Mouse (Mus musculus) bone marrow, adult 2 months (tissue): ENCODE results near the gene Hist2h2ac. TPM values are rescaled to one million over a fixed set of nuclear protein-coding genes. Genes with fewer than 3 reads are reported as not detected.
"Not testable (repeated sequence)": the region's sequence is repeated elsewhere in the genome, so short reads cannot be mapped to it uniquely, and the experiment has no call there.

ENCODE experiments used
- H3K27ac ChIP-seq: fragments of 200-500 bp; 2 replicates; pipeline ENCODE4 v1.5.1; 2012; ENCODE audit warnings: low read depth, mild to moderate bottlenecking, control low read depth, inconsistent platforms, low read length; ENCODE audit not compliant: control insufficient read depth, poor library complexity, insufficient read depth
- H3K4me1 ChIP-seq: fragments of 200-500 bp; 2 replicates; pipeline ENCODE4 v1.6.1; 2011; ENCODE audit warnings: low read length; ENCODE audit not compliant: control insufficient read depth, insufficient read depth
- H3K4me3 ChIP-seq: fragments of 200-500 bp; replicated peaks from 2 replicates; pipeline ENCODE3; 2011; ENCODE audit warnings: mild to moderate bottlenecking, low read depth, low read length, control low read depth; ENCODE audit not compliant: control insufficient read depth
- CTCF ChIP-seq: fragments of 200-500 bp; IDR thresholded peaks from 2 replicates; pipeline ENCODE4 v1.5.1; 2011; ENCODE audit warnings: low read length, control low read depth; ENCODE audit not compliant: control insufficient read depth, insufficient read depth
- POLR2A ChIP-seq: fragments of 200-500 bp; IDR thresholded peaks from 2 replicates; pipeline ENCODE4 v1.6.1; 2011; ENCODE audit warnings: low read depth, mild to moderate bottlenecking, control low read depth, low read length, borderline replicate concordance; ENCODE audit not compliant: control insufficient read depth
- WGBS: fragments of 180-500 bp; shearing (Covaris S2); methylation state at CpG from one replicate; pipeline ENCODE4 v1.1.7; 2018; 5-methylcytosine and 5-hydroxymethylcytosine counted together
- polyA plus RNA-seq: library from polyadenylated mRNA; stranded (reverse); fragments of >200 nt; gene quantifications from 2 replicates; pipeline ENCODE4 v1.2.4, GENCODE M21; 2011; ENCODE audit warnings: low replicate concordance; ENCODE audit not compliant: missing spikeins, insufficient read depth, insufficient read length

Hist2h2ac gene
- polyA plus RNA-seq, 1 experiment = 25.1 TPM

- TF ChIP-seq CTCF (no peak), POLR2A (no peak)
- 56% methylated on average over 8 of the region's 8 CpGs for WGBS
- Histone ChIP-seq H3K4me3 (no peak overlapping the region), H3K27ac (no peak overlapping the region), H3K4me1 (peaks cover 5% of the 10 kb centered on the region)
These were observed 6.3 kb upstream of the Hist2h2ac start for GRCm38 (mm10) chr3:96226695-96227648.

GRCm38 (mm10) chr3:96225421-96225820 is 4.7 kb upstream of the Hist2h2ac start:
- TF ChIP-seq CTCF (no peak), POLR2A (no peak)
- WGBS = 58% methylated on average over 2 of the region's 2 CpGs
- peaks cover 5% of the 10 kb centered on the region for H3K4me1 ChIP-seq
- H3K4me3 ChIP-seq = no peak overlapping the region
- H3K27ac ChIP-seq = no peak overlapping the region

- 84% methylated on average over 4 of the region's 4 CpGs for WGBS
- peak overlapping the region; percentile 29; the same call in 1 of the 2 replicates for H3K27ac ChIP-seq
- peaks cover 5% of the 10 kb centered on the region for H3K4me1 ChIP-seq
- no peak for TF ChIP-seq POLR2A
- H3K4me3 ChIP-seq = peak overlapping the region; percentile 37
These were observed 2.1 kb upstream of the Hist2h2ac start for GRCm38 (mm10) chr3:96222774-96223173.

GRCm38 (mm10) chr3:96221640-96222038 is 959 bp upstream of the Hist2h2ac start:
- Histone ChIP-seq H3K4me1 (peaks cover 4% of the 10 kb centered on the region), H3K4me3 (peak overlapping the region; percentile 77), H3K27ac (peak overlapping the region; percentile 97)
- WGBS = 4% methylated on average over 9 of the region's 9 CpGs
- TF ChIP-seq POLR2A = no peak

GRCm38 (mm10) chr3:96220131-96220764 is 432 bp downstream of the Hist2h2ac start:
- Histone ChIP-seq H3K27ac (peak overlapping the region; percentile 98), H3K4me3 (peak overlapping the region; percentile 67)
- not testable (repeated sequence) for H3K4me1 ChIP-seq
- under 1% methylated on average over 46 of the region's 47 CpGs for WGBS

GRCm38 (mm10) chr3:96219661-96220130 is 984 bp downstream of the Hist2h2ac start, which contains the start of the genes Bola1 and Hist2h2ab:
Gene Bola1 (minus strand): TSS chr3:96219709.
Gene Hist2h2ab (plus strand): TSS chr3:96219865.
- H3K4me1 ChIP-seq = peaks cover 2% of the 10 kb centered on the region
- H3K4me3 ChIP-seq = peak within 1 kb of the TSS; percentile 67
- TF ChIP-seq POLR2A = peak; percentile 95; the same call in 1 of the 2 replicates
- no peak for TF ChIP-seq CTCF
- under 1% methylated on average over 37 of the region's 37 CpGs for WGBS
- peak within 1 kb of the TSS; percentile 98 for H3K27ac ChIP-seq

GRCm38 (mm10) chr3:96219191-96219641 is 1.5 kb downstream of the Hist2h2ac start:
- WGBS = 0% methylated on average over 12 of the region's 12 CpGs
- TF ChIP-seq CTCF (peak; percentile 19; the same call in 1 of the 2 replicates), POLR2A (no peak)
- H3K4me1 ChIP-seq = peaks cover 2% of the 10 kb centered on the region

GRCm38 (mm10) chr3:96209242-96209641 is 11.4 kb downstream of the Hist2h2ac start:
- whole genome bisulfite sequencing = 51% methylated on average over 15 of the region's 15 CpGs
- H3K4me3 ChIP-seq = no peak overlapping the region
- no peak for TF ChIP-seq POLR2A
- peak; percentile 14; the same call in 1 of the 2 replicates for TF ChIP-seq CTCF

More at GRCm38 (mm10) chr3:96219191-96219641, 1.5 kb downstream of the Hist2h2ac start:
- H3K4me3 ChIP-seq = peak overlapping the region; percentile 60
- peak overlapping the region; percentile 98 for H3K27ac ChIP-seq

GRCm38 (mm10) chr3:96207819-96208218 is 12.9 kb downstream of the Hist2h2ac start:
- Histone ChIP-seq H3K27ac (no peak overlapping the region), H3K4me3 (no peak overlapping the region), H3K4me1 (no peaks in the 10 kb centered on the region)
- TF ChIP-seq CTCF = no peak
- no peak for TF ChIP-seq POLR2A
- WGBS = 65% methylated on average over 3 of the region's 3 CpGs

More at GRCm38 (mm10) chr3:96209242-96209641, 11.4 kb downstream of the Hist2h2ac start:
- H3K27ac ChIP-seq = no peak overlapping the region
- H3K4me1 ChIP-seq = no peaks in the 10 kb centered on the region
